Mouse (Mus musculus) WW6 (cell line): ENCODE data around the gene Cryz.

Experiments
- DNase-seq: peaks from one replicate; pipeline ENCODE4 v3.0.0-alpha.2; 2013; ENCODE audit warnings: low read depth, low spot score

Cryz gene

DNA sequence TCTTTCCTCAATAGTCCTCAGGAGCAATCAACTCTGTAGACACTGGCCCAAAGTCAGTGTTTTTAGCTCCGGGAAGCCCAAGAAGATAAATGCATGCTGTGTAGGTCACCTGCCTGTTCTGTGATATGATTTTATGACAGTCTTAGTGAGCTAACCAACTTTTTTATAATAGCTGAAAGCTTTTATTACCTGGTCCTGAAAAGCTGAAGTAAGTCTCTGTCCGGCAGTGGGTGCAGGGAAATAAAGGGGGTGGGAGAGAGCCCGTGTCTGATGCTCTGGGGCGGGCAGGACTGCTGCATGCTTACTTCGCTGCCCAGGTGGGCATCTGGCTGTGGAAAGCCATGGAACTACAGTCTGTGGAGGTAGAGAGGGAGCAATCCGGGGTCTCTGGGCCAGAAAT is 74.1 kb downstream of the Cryz start:
- no peak for DNase-seq

- no peak for DNase-seq
Measured at GRCm38 (mm10) chr3:154671013-154671412, 74.5 kb downstream of the Cryz start.
